9 mouse cellular contexts compared by ENCODE assay signal in genomic region chr2:26443876-26444275, GRCm38 (mm10). TPM values are rescaled to one million over a fixed set of nuclear protein-coding genes. Genes with fewer than 3 reads are reported as not detected.
DNase-seq lines count a peak whose midpoint lies in the region; ATAC-seq lines count a peak whose summit lies in the region.
"Had no signal": no experiment of that assay in that cellular context is flagged by ENCODE, and none has a peak within 500 bp of the region (broad histone marks: within the 10 kb centered on the region; RNA-seq: fewer than 3 reads in every experiment).

No protein-coding gene starts in this region.

- DNase-seq in lung, postnatal 10 days = no peak
- DNase-seq in limb, embryonic 10.5 days (ENCODE audit: low spot score) = no peak
- no peak for DNase-seq in urinary bladder, adult 18-20 months (ENCODE audit: low spot score in 2 of 2)
- DNase-seq in spleen, postnatal 4 days (ENCODE audit: low spot score in 2 of 2) = no peak
- DNase-seq in cerebellum, adult 11-12 months = no peak
- DNase-seq: thymus, adult 2 months had no signal

- H3K27ac ChIP-seq in lung, embryonic 15.5 days = no peak overlapping the region
- no peak overlapping the region for H3K27ac ChIP-seq in embryonic facial prominence, embryonic 15.5 days (replicated peaks)
- H3K27ac ChIP-seq in limb, embryonic 10.5 days = peak overlapping the region; percentile 92; the same call in 1 of the 2 replicates
- no peak overlapping the region for H3K27ac ChIP-seq in neural tube, embryonic 15.5 days (replicated peaks)

- peaks cover 34% of the 10 kb centered on the region for H3K4me1 ChIP-seq in lung, embryonic 15.5 days
- H3K4me1 ChIP-seq in embryonic facial prominence, embryonic 15.5 days = peaks cover 41% of the 10 kb centered on the region
- H3K4me1 ChIP-seq in limb, embryonic 10.5 days = peaks cover 28% of the 10 kb centered on the region
- H3K4me1 ChIP-seq in neural tube, embryonic 15.5 days = peaks cover 59% of the 10 kb centered on the region

- no peak for ATAC-seq in lung, embryonic 15.5 days (ENCODE audit: borderline replicate concordance, extremely low read depth, low FRiP score, low TSS enrichment)
- ATAC-seq in embryonic facial prominence, embryonic 15.5 days (ENCODE audit: insufficient number of reproducible peaks, low FRiP score, low TSS enrichment, low read depth) = no peak
- ATAC-seq in neural tube, embryonic 15.5 days (ENCODE audit: low FRiP score) = no peak

- H3K4me2 ChIP-seq in lung, embryonic 15.5 days = peak overlapping the region; percentile 62
- H3K4me2 ChIP-seq in embryonic facial prominence, embryonic 15.5 days (replicated peaks) = peak overlapping the region; percentile 71
- H3K4me2 ChIP-seq in neural tube, embryonic 15.5 days = peak overlapping the region; percentile 66

- peak overlapping the region; percentile 86 for H3K9ac ChIP-seq in lung, embryonic 15.5 days
- peak overlapping the region; percentile 82; the same call in 1 of the 2 replicates for H3K9ac ChIP-seq in embryonic facial prominence, embryonic 15.5 days
- peak overlapping the region; percentile 74 for H3K9ac ChIP-seq in neural tube, embryonic 15.5 days (replicated peaks)

- peak overlapping the region; percentile 66 for H3K4me3 ChIP-seq in lung, embryonic 15.5 days
- H3K4me3 ChIP-seq in embryonic facial prominence, embryonic 15.5 days (replicated peaks) = peak overlapping the region; percentile 93
- peak overlapping the region; percentile 93 for H3K4me3 ChIP-seq in limb, embryonic 10.5 days
- peak overlapping the region; percentile 68 for H3K4me3 ChIP-seq in neural tube, embryonic 15.5 days (replicated peaks)

- H3K36me3 ChIP-seq in lung, embryonic 15.5 days = peaks cover 29% of the 10 kb centered on the region
- H3K36me3 ChIP-seq in embryonic facial prominence, embryonic 15.5 days = peaks cover 39% of the 10 kb centered on the region
- peaks cover 32% of the 10 kb centered on the region for H3K36me3 ChIP-seq in limb, embryonic 10.5 days
- peaks cover 30% of the 10 kb centered on the region for H3K36me3 ChIP-seq in neural tube, embryonic 15.5 days

- 5% methylated on average over 3 of the region's 3 CpGs for WGBS in lung, embryonic 15.5 days
- 37% methylated on average over 3 of the region's 3 CpGs for WGBS in embryonic facial prominence, embryonic 15.5 days
- WGBS in limb, embryonic 10.5 days = 64% methylated on average over 3 of the region's 3 CpGs
- 57% methylated on average over 3 of the region's 3 CpGs for WGBS in neural tube, embryonic 15.5 days

- no peaks in the 10 kb centered on the region for H3K27me3 ChIP-seq in lung, embryonic 15.5 days
- H3K27me3 ChIP-seq in embryonic facial prominence, embryonic 15.5 days = no peaks in the 10 kb centered on the region
- H3K27me3 ChIP-seq in limb, embryonic 10.5 days (ENCODE audit: low read depth, poor library complexity, severe bottlenecking) = no peaks in the 10 kb centered on the region
- H3K27me3 ChIP-seq in neural tube, embryonic 15.5 days (replicated peaks) = no peaks in the 10 kb centered on the region

- no peaks in the 10 kb centered on the region for H3K9me3 ChIP-seq in lung, embryonic 15.5 days
- H3K9me3 ChIP-seq in embryonic facial prominence, embryonic 15.5 days (replicated peaks) = no peaks in the 10 kb centered on the region
- no peaks in the 10 kb centered on the region for H3K9me3 ChIP-seq in limb, embryonic 10.5 days (replicated peaks)
- no peaks in the 10 kb centered on the region for H3K9me3 ChIP-seq in neural tube, embryonic 15.5 days (replicated peaks)

RNA-seq across cellular contexts. Expression of gene Sec16a, which starts 1.1 kb away (rescaled TPM):
- 18.2 and 21.3 TPM in 2 replicates for polyA plus RNA-seq in lung, embryonic 15.5 days (2015; fragmentation: Nextera tagmentation; extraction: Ambion mirVana)
- 25.9 and 27.0 TPM in 2 replicates for polyA plus RNA-seq in embryonic facial prominence, embryonic 15.5 days (2015; fragmentation: Nextera tagmentation; extraction: Ambion mirVana)
- 29.4 and 37.1 TPM in 2 replicates for polyA plus RNA-seq in limb, embryonic 10.5 days (2016; fragmentation: Nextera tagmentation; extraction: Ambion mirVana)
- 16.7 and 17.2 TPM in 2 replicates for polyA plus RNA-seq in neural tube, embryonic 15.5 days (2015; fragmentation: Nextera tagmentation; extraction: Ambion mirVana)

RNA-seq across cellular contexts. Expression of gene Inpp5e, which starts 34.9 kb away (rescaled TPM):
- 17.3 and 20.3 TPM in 2 replicates for polyA plus RNA-seq in lung, embryonic 15.5 days (2015; fragmentation: Nextera tagmentation; extraction: Ambion mirVana)
- 23.2 and 25.1 TPM in 2 replicates for polyA plus RNA-seq in embryonic facial prominence, embryonic 15.5 days (2015; fragmentation: Nextera tagmentation; extraction: Ambion mirVana)
- polyA plus RNA-seq in limb, embryonic 10.5 days (2016; fragmentation: Nextera tagmentation; extraction: Ambion mirVana) = 30.6 and 35.3 TPM in 2 replicates
- polyA plus RNA-seq in neural tube, embryonic 15.5 days (2015; fragmentation: Nextera tagmentation; extraction: Ambion mirVana) = 23.4 and 23.9 TPM in 2 replicates

RNA-seq across cellular contexts. Expression of gene Pmpca, which starts 54.7 kb away (rescaled TPM):
- polyA plus RNA-seq in lung, embryonic 15.5 days (2015; fragmentation: Nextera tagmentation; extraction: Ambion mirVana) = 95.2 and 99.7 TPM in 2 replicates
- polyA plus RNA-seq in embryonic facial prominence, embryonic 15.5 days (2015; fragmentation: Nextera tagmentation; extraction: Ambion mirVana) = 90.4 and 92.6 TPM in 2 replicates
- 142 and 149 TPM in 2 replicates for polyA plus RNA-seq in limb, embryonic 10.5 days (2016; fragmentation: Nextera tagmentation; extraction: Ambion mirVana)
- 94.7 and 95.3 TPM in 2 replicates for polyA plus RNA-seq in neural tube, embryonic 15.5 days (2015; fragmentation: Nextera tagmentation; extraction: Ambion mirVana)

RNA-seq across cellular contexts. Expression of gene Entr1, which starts 54.8 kb away (rescaled TPM):
- polyA plus RNA-seq in lung, embryonic 15.5 days (2015; fragmentation: Nextera tagmentation; extraction: Ambion mirVana) = 107 and 117 TPM in 2 replicates
- 120 and 141 TPM in 2 replicates for polyA plus RNA-seq in embryonic facial prominence, embryonic 15.5 days (2015; fragmentation: Nextera tagmentation; extraction: Ambion mirVana)
- 127 and 148 TPM in 2 replicates for polyA plus RNA-seq in limb, embryonic 10.5 days (2016; fragmentation: Nextera tagmentation; extraction: Ambion mirVana)
- 153 and 160 TPM in 2 replicates for polyA plus RNA-seq in neural tube, embryonic 15.5 days (2015; fragmentation: Nextera tagmentation; extraction: Ambion mirVana)
